Mouse (Mus musculus): Measurements from ENCODE around the gene Gramd1b.

Gramd1b gene

DNA sequence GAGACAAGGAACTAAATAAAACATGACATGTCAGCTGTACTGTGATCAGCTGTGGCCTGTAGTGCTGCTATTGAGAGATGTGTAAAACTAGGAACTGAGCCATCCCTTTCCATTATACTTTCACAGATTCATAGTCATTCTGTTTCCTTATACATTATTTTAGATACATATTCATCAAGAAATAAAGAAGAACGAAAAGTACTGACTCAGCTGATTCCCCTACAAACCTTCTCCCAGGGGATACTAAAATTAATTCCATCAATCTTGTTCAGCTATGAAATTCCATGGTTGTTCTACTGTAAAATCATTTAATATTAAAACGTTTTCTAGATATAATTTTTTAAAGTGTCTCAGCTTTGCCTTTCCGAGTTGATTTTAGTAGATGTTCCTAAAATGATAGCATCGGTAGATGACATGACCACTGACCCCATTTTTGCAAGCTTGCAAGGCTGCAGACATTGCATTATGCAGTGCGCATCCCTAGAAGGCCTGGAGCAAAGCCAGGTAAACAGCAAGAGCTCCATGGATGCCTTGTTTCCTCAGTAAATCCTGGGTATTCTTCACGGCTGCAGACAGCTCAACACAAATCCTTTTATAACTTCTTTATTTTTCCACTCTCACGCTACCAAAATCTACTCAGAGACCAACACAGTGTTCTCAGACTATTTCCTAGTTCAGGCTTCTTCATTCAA, 285.1 kb downstream of the Gramd1b start:
- no peak for DNase-seq

DNA sequence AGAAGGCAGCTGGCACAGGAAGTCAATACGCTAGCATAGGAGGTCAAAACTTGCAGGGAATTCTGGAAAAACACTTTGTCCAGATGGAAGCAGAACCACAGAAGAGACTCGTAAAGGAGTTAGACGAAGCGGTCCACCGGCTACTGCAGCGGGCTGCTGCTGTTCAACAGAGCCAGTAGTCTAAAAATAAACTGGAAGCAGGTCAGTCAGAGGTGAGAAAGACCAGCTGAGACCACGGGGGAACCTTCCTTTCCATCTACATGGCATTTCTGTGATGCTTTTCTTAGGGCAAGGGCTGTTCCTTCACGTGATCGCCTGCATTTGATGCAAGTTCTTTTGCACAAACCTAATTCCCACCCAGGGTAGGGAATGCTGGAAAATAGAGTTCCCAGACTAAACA, 285.7 kb downstream of the Gramd1b start:
- DNase-seq = no peak
